Mouse (Mus musculus) A20 (cell line): Measurements from ENCODE around the gene Olfr494.

Source experiments
- DNase-seq: peaks from one replicate; pipeline ENCODE4 v3.0.0-alpha.2; 2011; ENCODE audit warnings: low read depth, low spot score

Gene Olfr494

GRCm38 (mm10) chr7:108365035-108365434 is at the start of gene Olfr494:
Olfr494 (plus strand) TSS chr7:108365335.
- DNase-seq: no peak

- no peak for DNase-seq
Observed at GRCm38 (mm10) chr7:108323574-108323973, 41.6 kb upstream of the Olfr494 start, which contains the start of gene Olfr492. Olfr492 (minus strand) TSS chr7:108323674.

- DNase-seq: no peak
Observed at GRCm38 (mm10) chr7:108346879-108347278, 18.3 kb upstream of the Olfr494 start, which contains the start of gene Olfr493. Olfr493 (minus strand) TSS chr7:108346979.

- no peak for DNase-seq
Observed at GRCm38 (mm10) chr7:108392867-108393266, 27.7 kb downstream of the Olfr494 start, which contains the start of gene Olfr495. Olfr495 (plus strand) TSS chr7:108393167.
